Mouse (Mus musculus) forebrain, embryonic 15.5 days (tissue): ENCODE measurements around the gene Gm42421. TPM values are rescaled to one million over a fixed set of nuclear protein-coding genes. Genes with fewer than 3 reads are reported as not detected.

Experiments
- ATAC-seq: fragments of 200-750 bp; cut with Nextera tagmentation; replicated peaks from 2 replicates; pipeline ENCODE4 v1.8.0; 2017; ENCODE audit warnings: mild to moderate bottlenecking, moderate TSS enrichment, moderate library complexity
- H3K27ac ChIP-seq: fragments of 300-500 bp; sonication (generic); replicated peaks from 2 replicates; pipeline ENCODE4 v1.5.1; 2015; ENCODE audit warnings: mild to moderate bottlenecking, inconsistent platforms
- H3K27me3 ChIP-seq: fragments of 300-500 bp; sonication (generic); 2 replicates; pipeline ENCODE4 v1.6.1; 2015; ENCODE audit warnings: inconsistent platforms
- H3K36me3 ChIP-seq: fragments of 300-500 bp; sonication (generic); 2 replicates; pipeline ENCODE4 v1.6.1; 2015; ENCODE audit warnings: mild to moderate bottlenecking, inconsistent platforms
- H3K4me1 ChIP-seq: fragments of 300-500 bp; sonication (generic); 2 replicates; pipeline ENCODE4 v1.6.1; 2015; ENCODE audit warnings: inconsistent platforms
- H3K4me2 ChIP-seq: fragments of 300-500 bp; sonication (generic); replicated peaks from 2 replicates; pipeline ENCODE4 v1.6.1; 2015; ENCODE audit warnings: mild to moderate bottlenecking, inconsistent platforms
- H3K4me3 ChIP-seq: fragments of 300-500 bp; sonication (generic); 2 replicates; pipeline ENCODE4 v1.5.1; 2015; ENCODE audit warnings: mild to moderate bottlenecking, inconsistent platforms
- H3K9ac ChIP-seq: fragments of 300-500 bp; sonication (generic); replicated peaks from 2 replicates; pipeline ENCODE4 v1.6.1; 2015; ENCODE audit warnings: mild to moderate bottlenecking, inconsistent platforms
- H3K9me3 ChIP-seq: fragments of 300-500 bp; sonication (generic); 2 replicates; pipeline ENCODE4 v1.6.1; 2016; ENCODE audit warnings: inconsistent platforms
- WGBS: fragments of 180-500 bp; shearing (Covaris S2); methylation state at CpG from one replicate; pipeline ENCODE4 v1.1.7; 2015; ENCODE audit warnings: mixed read lengths; 5-methylcytosine and 5-hydroxymethylcytosine counted together
- polyA plus RNA-seq: library from polyadenylated mRNA; unstranded; fragments of >200 nt; fragmentation: Nextera tagmentation; extraction: Ambion mirVana; gene quantifications from 2 replicates; pipeline ENCODE4 v1.2.1, GENCODE M21; 2015

Gene Gm42421
- polyA plus RNA-seq, 1 experiment from 2014 or later = 2.2 TPM

GRCm38 (mm10) chr5:143943231-143944125 lies 15.5 kb downstream of the Gm42421 start:
- no peaks in the 10 kb centered on the region for H3K36me3 ChIP-seq
- 82% methylated on average over 14 of the region's 14 CpGs for WGBS
- peak overlapping the region; percentile 89 for H3K27ac ChIP-seq
- no peaks in the 10 kb centered on the region for H3K27me3 ChIP-seq
- H3K4me2 ChIP-seq = 0 out of 2 replicates have a peak overlapping the region, but pooled peaks have one; percentile 6
- H3K9me3 ChIP-seq = no peaks in the 10 kb centered on the region
- H3K9ac ChIP-seq = no peak overlapping the region
- H3K4me3 ChIP-seq = no peak overlapping the region
- H3K4me1 ChIP-seq = no peaks in the 10 kb centered on the region; the same call in 1 of the 2 replicates
- peak; percentile 70; the same call in 1 of the 2 replicates for ATAC-seq

GRCm38 (mm10) chr5:143948361-143948760 lies 20.4 kb downstream of the Gm42421 start:
- no peak for ATAC-seq
- H3K9me3 ChIP-seq = no peaks in the 10 kb centered on the region
- WGBS = 91% methylated on average over 12 of the region's 12 CpGs
- no peak overlapping the region for H3K9ac ChIP-seq
- H3K27ac ChIP-seq = no peak overlapping the region
- H3K27me3 ChIP-seq = no peaks in the 10 kb centered on the region
- no peaks in the 10 kb centered on the region for H3K4me1 ChIP-seq
- no peak overlapping the region for H3K4me3 ChIP-seq
- no peaks in the 10 kb centered on the region for H3K36me3 ChIP-seq
- no peak overlapping the region for H3K4me2 ChIP-seq

GRCm38 (mm10) chr5:143950016-143950415 lies 22.0 kb downstream of the Gm42421 start:
- H3K36me3 ChIP-seq = no peaks in the 10 kb centered on the region
- H3K4me2 ChIP-seq = no peak overlapping the region
- no peaks in the 10 kb centered on the region for H3K27me3 ChIP-seq
- H3K9ac ChIP-seq = no peak overlapping the region
- 41% methylated on average over 5 of the region's 5 CpGs for WGBS
- H3K9me3 ChIP-seq = no peaks in the 10 kb centered on the region
- no peak overlapping the region for H3K27ac ChIP-seq
- no peaks in the 10 kb centered on the region for H3K4me1 ChIP-seq
- no peak overlapping the region for H3K4me3 ChIP-seq
- no peak for ATAC-seq

- WGBS = 94% methylated on average over 6 of the region's 6 CpGs
These were observed 29.1 kb downstream of the Gm42421 start for GRCm38 (mm10) chr5:143957101-143957500.

GRCm38 (mm10) chr5:143959551-143959950 lies 31.6 kb downstream of the Gm42421 start:
- no peak for ATAC-seq
- WGBS = 93% methylated on average over 11 of the region's 11 CpGs
- no peak overlapping the region for H3K27ac ChIP-seq
- H3K27me3 ChIP-seq = no peaks in the 10 kb centered on the region
- no peaks in the 10 kb centered on the region for H3K9me3 ChIP-seq
- H3K4me2 ChIP-seq = no peak overlapping the region
- 0 out of 2 replicates have a peak, but pooled peaks cover 4% of the 10 kb centered on the region for H3K36me3 ChIP-seq
- no peaks in the 10 kb centered on the region for H3K4me1 ChIP-seq
- H3K9ac ChIP-seq = no peak overlapping the region
- H3K4me3 ChIP-seq = no peak overlapping the region

More at GRCm38 (mm10) chr5:143957101-143957500, 29.1 kb downstream of the Gm42421 start:
- no peak overlapping the region for H3K9ac ChIP-seq
- no peak overlapping the region for H3K4me2 ChIP-seq
- H3K36me3 ChIP-seq = 0 out of 2 replicates have a peak, but pooled peaks cover 4% of the 10 kb centered on the region
- no peak overlapping the region for H3K27ac ChIP-seq
- H3K4me3 ChIP-seq = no peak overlapping the region
- no peak for ATAC-seq
- no peaks in the 10 kb centered on the region for H3K4me1 ChIP-seq
- no peaks in the 10 kb centered on the region for H3K9me3 ChIP-seq
- no peaks in the 10 kb centered on the region for H3K27me3 ChIP-seq

- ATAC-seq = no peak
- Histone ChIP-seq H3K4me1 (no peaks in the 10 kb centered on the region), H3K9ac (no peak overlapping the region), H3K27ac (no peak overlapping the region), H3K4me2 (no peak overlapping the region), H3K36me3 (0 out of 2 replicates have a peak, but pooled peaks cover 4% of the 10 kb centered on the region), H3K9me3 (no peaks in the 10 kb centered on the region), H3K4me3 (no peak overlapping the region), H3K27me3 (no peaks in the 10 kb centered on the region)
- 79% methylated on average over 8 of the region's 8 CpGs for WGBS
These were observed 33.2 kb downstream of the Gm42421 start for GRCm38 (mm10) chr5:143961176-143961575.

- Histone ChIP-seq H3K9ac (no peak overlapping the region), H3K4me2 (no peak overlapping the region), H3K27me3 (no peaks in the 10 kb centered on the region), H3K4me1 (no peaks in the 10 kb centered on the region), H3K27ac (no peak overlapping the region), H3K9me3 (no peaks in the 10 kb centered on the region), H3K36me3 (no peaks in the 10 kb centered on the region), H3K4me3 (no peak overlapping the region)
- no peak for ATAC-seq
- WGBS = 89% methylated on average over 12 of the region's 12 CpGs
These were observed 37.8 kb downstream of the Gm42421 start for GRCm38 (mm10) chr5:143965586-143966345.

GRCm38 (mm10) chr5:143966671-143967070 lies 38.7 kb downstream of the Gm42421 start:
- 87% methylated on average over 12 of the region's 12 CpGs for WGBS
- Histone ChIP-seq H3K4me2 (no peak overlapping the region), H3K9ac (no peak overlapping the region), H3K36me3 (no peaks in the 10 kb centered on the region), H3K4me3 (no peak overlapping the region), H3K27me3 (no peaks in the 10 kb centered on the region), H3K4me1 (no peaks in the 10 kb centered on the region), H3K9me3 (no peaks in the 10 kb centered on the region), H3K27ac (no peak overlapping the region)
- ATAC-seq = no peak

- Histone ChIP-seq H3K4me2 (no peak overlapping the region), H3K4me1 (no peaks in the 10 kb centered on the region), H3K9me3 (no peaks in the 10 kb centered on the region), H3K27ac (no peak overlapping the region), H3K27me3 (no peaks in the 10 kb centered on the region), H3K36me3 (no peaks in the 10 kb centered on the region), H3K9ac (no peak overlapping the region), H3K4me3 (no peak overlapping the region)
- 76% methylated on average over 3 of the region's 3 CpGs for WGBS
- no peak for ATAC-seq
These were observed 44.7 kb downstream of the Gm42421 start for GRCm38 (mm10) chr5:143972628-143973027.

GRCm38 (mm10) chr5:143974931-143975630 lies 47.1 kb downstream of the Gm42421 start:
- no peaks in the 10 kb centered on the region for H3K4me1 ChIP-seq
- WGBS = 48% methylated on average over 4 of the region's 4 CpGs
- no peak overlapping the region for H3K27ac ChIP-seq
- H3K27me3 ChIP-seq = no peaks in the 10 kb centered on the region
- H3K4me3 ChIP-seq = no peak overlapping the region
- H3K9me3 ChIP-seq = no peaks in the 10 kb centered on the region
- H3K4me2 ChIP-seq = no peak overlapping the region
- H3K36me3 ChIP-seq = no peaks in the 10 kb centered on the region
- H3K9ac ChIP-seq = no peak overlapping the region
- peak; percentile 61; the same call in 1 of the 2 replicates for ATAC-seq

GRCm38 (mm10) chr5:143975631-143975933 lies 47.6 kb downstream of the Gm42421 start:
- no peak overlapping the region for H3K27ac ChIP-seq
- H3K36me3 ChIP-seq = no peaks in the 10 kb centered on the region
- no peak overlapping the region for H3K4me2 ChIP-seq
- WGBS = 68% methylated on average over 2 of the region's 2 CpGs
- H3K9me3 ChIP-seq = no peaks in the 10 kb centered on the region
- H3K27me3 ChIP-seq = no peaks in the 10 kb centered on the region
- no peaks in the 10 kb centered on the region for H3K4me1 ChIP-seq
- peak; percentile 26; the same call in 1 of the 2 replicates for ATAC-seq
- no peak overlapping the region for H3K9ac ChIP-seq
- H3K4me3 ChIP-seq = no peak overlapping the region

- no peaks in the 10 kb centered on the region for H3K36me3 ChIP-seq
- H3K27ac ChIP-seq = no peak overlapping the region
- 90% methylated on average over 11 of the region's 11 CpGs for WGBS
- H3K9ac ChIP-seq = no peak overlapping the region
- H3K4me1 ChIP-seq = peaks cover 4% of the 10 kb centered on the region; the same call in 1 of the 2 replicates
- H3K9me3 ChIP-seq = no peaks in the 10 kb centered on the region
- no peaks in the 10 kb centered on the region for H3K27me3 ChIP-seq
- no peak for ATAC-seq
- no peak overlapping the region for H3K4me3 ChIP-seq
- H3K4me2 ChIP-seq = no peak overlapping the region
These were observed 48.3 kb downstream of the Gm42421 start for GRCm38 (mm10) chr5:143976232-143976631.
